Mouse (Mus musculus): ENCODE results near the gene Lrrc30.

GRCm38 (mm10) chr17:67612151-67612550, 20.4 kb downstream of the Lrrc30 start:
- TF ChIP-seq POLR2A (IDR thresholded peaks at IDR 0.05; ENCODE audit: control insufficient read depth, low read depth, low read length) = no peak
- no peak for TF ChIP-seq CTCF (IDR thresholded peaks at IDR 0.05; ENCODE audit: control insufficient read depth, insufficient read depth, insufficient replicate concordance, low read depth, low read length)
